Mouse (Mus musculus) regulatory T cell (primary cell): ENCODE results near the gene Fgfr2.

Experiments
- in situ Hi-C: fragments of 300-600 bp; cut with MboI, MseI; formaldehyde crosslinking; loops from one replicate; pipeline ENCODE4 v1.15.1; 2025; ENCODE audit warnings: high pct_unique_total_duplicates

The Fgfr2 gene

DNA sequence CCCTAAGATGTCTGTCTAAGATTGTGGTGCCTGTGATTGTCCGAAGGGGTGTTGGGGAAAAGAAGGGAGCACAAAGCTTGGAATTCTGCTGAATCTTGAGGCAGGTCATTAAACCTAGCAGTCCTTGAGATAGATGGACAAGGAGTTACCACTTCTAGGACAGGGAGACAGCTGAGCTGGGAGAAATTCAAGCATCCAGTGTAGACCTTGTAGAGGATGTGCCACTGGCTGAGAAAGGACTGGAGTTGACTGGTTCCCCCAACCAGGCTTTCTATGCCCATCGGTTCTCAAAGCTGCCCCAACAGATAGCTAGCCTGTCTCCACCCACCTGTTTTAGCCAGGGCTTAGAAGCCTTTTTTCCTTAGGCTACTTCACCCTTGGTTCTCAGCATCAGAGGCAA is 1576.7 kb downstream of the Fgfr2 start:
- in situ Hi-C loops, result loop anchor here (10.0 kb wide), 1 partner anchor 1022 kb away; the partner anchor contains the start of gene Ate1

DNA sequence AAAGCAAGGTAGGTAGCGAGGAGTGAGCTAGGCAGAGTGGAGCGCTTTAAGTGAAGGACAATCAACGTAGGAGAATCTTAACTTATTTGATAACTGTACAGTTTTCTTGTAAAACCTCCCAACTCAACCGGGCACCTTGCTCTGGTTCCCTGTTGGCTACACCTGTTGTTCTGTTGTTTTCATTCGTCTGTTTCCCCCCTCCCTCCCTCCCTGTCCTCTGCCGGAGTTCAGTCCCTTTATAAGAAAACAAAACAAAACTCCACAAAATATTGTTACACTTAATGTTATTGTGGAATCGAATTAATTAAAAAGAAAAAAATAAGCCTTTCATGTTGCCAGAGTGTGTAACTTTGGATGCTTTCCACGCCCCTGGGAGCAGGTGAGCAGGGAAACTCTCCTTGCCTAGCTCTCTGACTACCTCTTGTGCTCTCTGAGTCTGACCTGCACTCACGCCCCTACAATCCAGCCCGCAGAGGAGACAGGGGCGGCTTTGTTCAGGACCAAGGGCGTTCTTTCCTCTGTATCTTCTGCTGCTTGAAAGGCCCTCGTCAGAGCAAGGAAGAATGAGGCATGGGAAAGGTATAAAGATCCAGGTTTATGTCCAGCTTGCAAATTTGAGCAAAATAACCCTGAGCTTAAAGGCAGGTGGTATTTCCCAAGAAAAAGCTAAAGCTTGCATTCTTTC is 1577.3 kb downstream of the Fgfr2 start:
- in situ Hi-C loops, result loop anchor here (10.0 kb wide), 1 partner anchor 1021 kb away; the partner anchor contains the start of gene Ate1

DNA sequence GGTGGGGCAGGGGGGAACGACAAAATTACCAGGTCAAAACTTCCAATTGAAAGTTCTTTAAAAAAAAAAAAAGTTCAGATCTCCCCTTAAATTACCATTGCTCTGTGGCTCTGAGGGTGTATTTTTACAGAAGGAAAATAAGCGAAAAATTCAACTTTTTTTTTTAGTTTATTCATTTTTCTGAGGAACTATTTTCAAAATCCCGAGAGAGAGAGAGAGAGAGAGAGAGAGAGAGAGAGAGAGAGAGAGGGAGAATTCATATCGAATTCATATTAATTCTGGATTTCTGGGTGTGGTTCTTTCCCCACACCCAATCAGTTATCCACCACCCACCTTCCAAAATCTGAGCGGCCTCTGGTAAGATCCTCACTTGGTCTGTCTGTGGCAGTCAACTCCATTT is 1578.3 kb downstream of the Fgfr2 start:
- in situ Hi-C loops, result loop anchor here (10.0 kb wide), 1 partner anchor 1020 kb away; the partner anchor contains the start of gene Ate1

DNA sequence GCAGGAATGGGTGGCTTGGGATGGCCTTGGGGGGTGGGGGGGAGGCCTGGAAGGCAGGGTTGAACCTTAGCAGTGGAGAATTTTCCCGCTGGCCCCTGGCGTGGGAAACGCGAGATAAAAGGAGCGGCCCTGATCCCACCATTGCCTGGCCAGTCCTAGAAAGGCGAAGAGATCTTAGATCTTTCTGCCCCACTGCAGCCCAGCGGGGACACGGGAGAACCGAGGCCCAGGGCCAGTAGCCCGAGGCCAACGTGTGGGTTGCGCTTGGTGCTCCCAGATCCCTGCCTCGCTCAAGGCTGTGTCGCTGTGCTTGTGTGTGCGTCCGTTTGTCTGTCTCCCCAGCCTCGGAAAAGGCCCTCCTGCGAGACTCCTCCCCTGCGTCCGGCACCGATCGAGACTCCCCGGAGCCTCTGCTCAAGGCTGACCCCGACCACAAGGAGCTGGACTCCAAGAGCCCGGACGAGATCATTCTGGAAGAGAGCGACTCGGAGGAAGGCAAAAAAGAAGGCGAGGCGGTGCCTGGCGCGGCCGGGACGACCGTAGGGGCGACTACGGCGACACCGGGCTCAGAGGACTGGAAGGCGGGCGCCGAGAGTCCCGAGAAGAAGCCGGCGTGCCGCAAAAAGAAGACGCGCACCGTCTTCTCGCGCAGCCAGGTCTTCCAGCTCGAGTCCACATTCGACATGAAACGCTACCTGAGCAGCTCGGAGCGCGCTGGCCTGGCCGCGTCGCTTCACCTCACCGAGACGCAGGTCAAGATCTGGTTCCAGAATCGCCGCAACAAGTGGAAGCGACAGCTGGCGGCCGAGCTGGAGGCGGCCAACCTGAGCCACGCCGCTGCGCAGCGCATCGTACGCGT is 1579.3 kb downstream of the Fgfr2 start:
- in situ Hi-C loops, result loop anchor here (10.0 kb wide), 1 partner anchor 1019 kb away; the partner anchor contains the start of gene Ate1

DNA sequence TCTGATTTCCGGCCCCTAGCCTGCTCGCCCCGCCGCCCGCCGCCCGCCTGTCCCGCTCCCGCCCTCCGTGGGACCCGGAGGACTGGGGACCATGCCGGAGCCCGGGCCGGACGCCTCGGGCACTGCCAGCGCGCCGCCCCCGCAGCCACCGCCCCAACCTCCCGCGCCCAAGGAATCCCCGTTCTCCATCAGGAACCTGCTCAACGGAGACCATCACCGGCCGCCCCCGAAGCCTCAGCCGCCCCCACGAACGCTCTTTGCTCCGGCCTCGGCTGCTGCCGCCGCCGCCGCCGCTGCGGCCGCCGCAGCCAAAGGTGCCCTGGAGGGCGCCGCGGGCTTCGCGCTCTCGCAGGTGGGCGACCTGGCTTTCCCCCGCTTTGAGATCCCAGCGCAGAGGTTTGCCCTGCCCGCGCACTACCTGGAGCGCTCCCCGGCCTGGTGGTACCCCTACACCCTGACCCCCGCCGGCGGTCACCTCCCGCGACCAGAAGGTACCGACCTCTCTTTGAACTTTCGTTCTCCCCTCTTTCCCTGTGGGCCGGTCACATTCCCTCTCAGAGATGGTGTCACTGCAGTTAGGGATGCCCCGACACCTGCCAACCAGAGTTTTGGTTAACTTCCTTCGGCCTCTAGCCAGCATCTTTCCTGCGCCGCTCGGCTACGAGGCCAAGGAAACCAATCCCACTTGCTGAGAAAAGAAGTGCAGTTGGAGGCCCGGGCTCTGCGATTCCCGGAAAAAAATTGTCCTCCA is 1580.1 kb downstream of the Fgfr2 start:
- in situ Hi-C loops, result loop anchor here (10.0 kb wide), 1 partner anchor 1018 kb away; the partner anchor contains the start of gene Ate1

DNA sequence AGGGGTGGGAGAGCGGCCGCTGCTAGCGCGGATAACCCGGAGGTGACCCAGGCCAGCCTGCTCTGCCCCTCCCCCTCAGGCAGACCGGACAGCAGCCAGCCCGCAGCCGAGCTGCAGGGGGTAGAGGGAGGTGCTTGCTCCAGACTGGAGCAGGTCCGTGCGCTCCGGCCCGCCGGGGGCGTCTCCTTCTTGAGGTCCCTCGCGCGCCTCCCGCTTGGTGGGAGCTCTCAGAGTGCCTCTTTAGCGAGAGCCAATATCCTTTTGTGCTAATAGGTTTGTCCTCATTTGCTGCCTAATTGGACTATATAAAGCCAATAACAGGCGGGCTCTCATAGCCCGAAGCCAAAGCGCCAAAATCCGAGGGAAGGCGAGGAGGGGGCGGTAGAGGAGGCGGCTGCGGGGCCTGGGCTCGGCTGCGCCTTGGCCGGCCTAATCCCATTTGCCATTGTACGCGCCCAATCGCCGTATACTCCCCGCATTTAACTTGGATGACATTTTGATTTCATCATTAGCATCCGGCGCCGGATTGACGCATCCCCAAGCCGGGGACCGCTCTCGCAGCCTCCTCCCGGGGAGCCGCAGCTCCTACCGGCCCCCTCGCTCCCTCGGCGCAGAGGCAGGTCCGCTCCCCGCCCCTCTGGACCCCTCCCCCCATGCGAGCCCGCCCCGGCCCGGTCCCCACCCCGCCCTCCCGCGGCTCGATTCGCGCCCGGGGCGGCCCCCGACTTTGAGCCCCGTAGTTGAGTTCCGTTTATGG is 1580.9 kb downstream of the Fgfr2 start, which contains the start of gene Hmx3:
Hmx3 (plus strand) TSS at position 753 of the 757 bp plus-strand sequence.
- in situ Hi-C loops, result loop anchor here (10.0 kb wide), 1 partner anchor 1017 kb away; the partner anchor contains the start of gene Ate1

- in situ Hi-C loops, result loop anchor here (10.0 kb wide), 1 partner anchor 1017 kb away; the partner anchor contains the start of gene Ate1
Observed at GRCm38 (mm10) chr7:131541184-131542114, 1581.7 kb downstream of the Fgfr2 start.

GRCm38 (mm10) chr7:131539979-131540378 is 1583.2 kb downstream of the Fgfr2 start:
- in situ Hi-C loops, result loop anchor here (10.0 kb wide), 1 partner anchor 1015 kb away; the partner anchor contains the start of gene Ate1

GRCm38 (mm10) chr7:131503739-131504138 is 1619.4 kb downstream of the Fgfr2 start:
- in situ Hi-C loops, result no loop called here

DNA sequence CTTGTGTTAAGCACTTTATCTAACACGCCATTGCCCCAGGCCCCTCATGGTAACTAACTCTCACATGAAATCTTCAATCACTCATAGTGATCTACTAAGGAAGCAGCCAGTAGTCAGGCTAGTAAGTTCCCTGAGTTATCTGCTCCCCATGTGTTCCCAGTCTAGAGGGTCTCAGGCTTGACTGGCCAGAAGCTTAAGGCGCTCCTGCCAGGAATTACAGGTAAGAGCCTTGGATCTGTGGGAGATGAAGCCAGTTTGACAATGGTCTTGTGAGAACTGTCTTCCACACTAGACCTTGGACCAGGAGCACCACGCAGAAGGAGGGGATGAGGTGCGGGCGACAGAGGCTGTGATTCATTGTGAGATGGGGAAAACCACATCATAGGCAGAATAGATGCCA is 1644.7 kb downstream of the Fgfr2 start:
- in situ Hi-C loops, result no loop called here

- in situ Hi-C loops, result no loop called here
Observed at GRCm38 (mm10) chr7:131477140-131477539, 1646.0 kb downstream of the Fgfr2 start.

GRCm38 (mm10) chr7:131471551-131471950 is 1651.6 kb downstream of the Fgfr2 start:
- in situ Hi-C loops, result loop anchor here (25.0 kb wide), 1 partner anchor 416 kb away; no protein-coding TSS in a partner anchor

DNA sequence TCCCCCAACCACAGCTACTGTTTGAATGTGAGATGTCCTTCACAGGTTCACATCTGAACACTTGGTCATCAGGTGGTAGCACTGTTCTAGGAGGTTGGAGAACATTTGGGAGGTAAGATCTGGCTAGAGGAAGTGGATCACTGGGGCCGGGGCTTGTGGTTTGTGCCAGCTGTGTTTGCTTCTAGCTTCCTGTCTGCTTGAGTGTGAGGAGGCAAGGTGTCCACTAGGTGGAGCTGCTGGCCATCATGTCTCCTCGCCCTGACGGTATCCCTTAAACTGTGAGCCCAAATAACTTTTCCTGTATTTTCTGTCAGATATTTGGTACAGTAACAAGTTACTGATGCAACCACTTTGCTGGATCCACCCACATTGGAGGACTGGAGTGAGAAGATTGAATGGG is 1653.6 kb downstream of the Fgfr2 start:
- in situ Hi-C loops, result loop anchor here (25.0 kb wide), 1 partner anchor 418 kb away; no protein-coding TSS in a partner anchor

GRCm38 (mm10) chr7:131467312-131467711 is 1655.8 kb downstream of the Fgfr2 start:
- in situ Hi-C loops, result loop anchor here (25.0 kb wide), 1 partner anchor 420 kb away; no protein-coding TSS in a partner anchor

DNA sequence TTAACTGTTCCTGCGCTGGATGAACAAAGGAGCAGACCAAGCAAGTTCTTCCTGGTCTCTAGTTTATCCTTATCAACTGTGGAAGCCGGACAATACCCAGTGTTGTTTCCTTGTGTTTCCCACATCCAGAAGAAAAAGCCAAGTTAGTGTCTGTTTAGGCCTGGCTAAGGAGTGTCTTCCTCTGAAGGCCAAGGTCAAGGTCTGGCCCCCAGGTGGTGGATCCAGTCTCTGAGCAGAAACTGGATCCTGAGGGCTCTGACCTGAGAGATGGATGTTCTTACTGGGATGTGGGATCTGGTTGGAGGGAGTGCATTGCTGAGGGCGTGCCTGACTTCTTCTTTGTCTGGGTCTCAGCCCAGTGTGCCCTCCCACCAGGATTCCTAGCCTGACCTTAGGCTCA is 1657.4 kb downstream of the Fgfr2 start:
- in situ Hi-C loops, result loop anchor here (25.0 kb wide), 1 partner anchor 422 kb away; no protein-coding TSS in a partner anchor

DNA sequence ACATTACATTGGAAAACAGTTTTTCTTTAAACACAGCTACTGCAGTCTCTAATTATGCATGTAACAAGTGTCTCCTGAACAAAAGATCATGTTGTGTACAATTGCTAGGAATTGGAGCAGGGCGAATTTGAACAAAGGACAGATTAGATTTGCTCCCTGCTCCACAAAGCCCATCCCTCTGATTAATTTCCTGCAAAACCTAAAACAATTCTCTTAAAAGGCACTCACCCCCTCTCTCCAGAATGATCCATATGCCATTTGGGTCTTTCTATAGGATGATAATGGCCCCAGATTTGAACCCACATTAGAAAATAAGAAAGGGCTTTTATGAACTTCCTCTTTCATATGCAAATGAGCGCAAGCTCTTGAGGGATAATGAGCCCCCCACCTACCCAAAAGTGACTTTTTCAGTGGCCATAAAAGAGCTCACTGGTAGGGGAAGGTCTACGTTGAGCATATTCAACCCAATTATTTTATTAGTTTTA is 1658.0 kb downstream of the Fgfr2 start:
- in situ Hi-C loops, result loop anchor here (25.0 kb wide), 1 partner anchor 422 kb away; no protein-coding TSS in a partner anchor

GRCm38 (mm10) chr7:131456714-131457113 is 1666.4 kb downstream of the Fgfr2 start:
- in situ Hi-C loops, result loop anchor here (25.0 kb wide), 1 partner anchor 431 kb away; no protein-coding TSS in a partner anchor

DNA sequence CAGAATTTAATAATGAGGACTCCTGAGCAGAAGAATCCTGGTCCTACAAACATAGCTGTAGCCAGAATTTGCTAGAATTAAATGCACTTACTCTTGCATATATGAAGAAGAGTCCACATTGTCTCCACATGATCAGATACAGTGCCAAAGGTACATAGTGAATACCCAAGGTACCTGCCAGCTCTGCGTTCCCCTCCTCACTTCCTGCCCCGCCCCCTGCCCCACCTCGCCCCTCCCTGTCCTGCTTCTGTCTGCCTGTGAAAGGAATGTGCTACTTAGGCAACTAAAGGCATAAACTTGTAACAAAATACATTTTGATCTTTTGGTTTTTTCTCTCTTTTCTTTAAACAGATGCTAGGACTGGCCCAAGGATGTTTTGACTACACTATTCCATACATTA is 1686.1 kb downstream of the Fgfr2 start:
- in situ Hi-C loops, result no loop called here

GRCm38 (mm10) chr7:131434276-131434675 is 1688.9 kb downstream of the Fgfr2 start:
- in situ Hi-C loops, result no loop called here
